Mouse (Mus musculus) B cell, adult 2 months (primary cell): ENCODE results near the gene Dzip1.

Source experiments
- DNase-seq, 2 experiments: peaks; one replicate each; pipeline ENCODE4 v3.0.0; 2022

Gene Dzip1

DNA sequence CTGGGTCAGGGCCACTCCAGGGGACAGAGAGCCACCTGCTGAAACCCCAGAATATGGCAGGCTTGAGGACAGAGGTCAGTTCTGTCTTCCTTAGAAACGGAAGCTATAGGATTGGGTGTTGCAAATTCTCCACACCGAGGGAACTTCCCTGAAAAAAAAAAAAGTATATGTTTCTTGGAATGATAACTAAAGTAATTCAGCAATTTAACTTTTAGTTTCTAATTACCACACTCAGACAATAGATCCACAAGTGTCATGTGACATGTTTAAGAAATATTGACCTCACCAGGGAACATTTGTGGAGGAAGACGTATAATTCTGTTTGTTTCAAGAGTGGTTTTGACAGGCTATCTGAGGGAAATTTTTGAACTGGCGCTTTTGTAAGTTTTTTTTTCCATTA lies 93.7 kb downstream of the Dzip1 start:
- no peak for DNase-seq

DNA sequence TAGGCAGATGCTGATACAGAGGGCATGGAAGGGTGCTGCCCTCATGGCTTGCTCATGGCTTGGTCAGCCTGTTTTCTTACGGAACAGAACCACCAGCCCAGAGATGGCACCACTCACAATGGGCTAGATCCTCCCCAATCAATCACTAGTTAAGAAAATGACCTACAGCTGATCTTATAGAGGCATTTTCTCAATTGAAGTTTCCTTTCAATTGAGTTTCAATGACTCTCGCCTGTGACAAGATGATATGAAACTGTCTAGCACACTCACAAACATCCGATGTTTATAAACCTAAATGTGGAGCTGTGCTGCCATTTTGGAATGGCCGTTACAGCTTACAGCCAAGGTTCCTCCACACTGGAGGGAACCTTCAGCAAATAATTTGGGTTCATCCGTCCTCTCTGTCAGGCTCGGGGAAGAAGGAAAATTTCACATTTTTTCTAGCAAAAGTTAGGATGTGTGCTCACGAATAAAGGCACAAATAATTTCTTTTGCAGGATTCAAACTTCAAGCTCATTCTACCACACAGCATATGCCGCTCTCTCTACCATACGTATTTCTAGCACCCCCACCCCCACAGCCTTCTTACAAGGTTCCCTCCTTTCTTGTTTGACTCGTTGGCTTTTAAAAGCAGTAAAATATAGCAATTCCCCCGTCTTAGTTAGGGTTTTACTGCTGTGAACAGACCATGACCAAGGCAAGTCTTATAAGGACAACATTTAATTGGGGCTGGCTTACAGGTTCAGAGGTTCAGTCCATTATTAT lies 95.7 kb downstream of the Dzip1 start:
- no peak for DNase-seq

DNA sequence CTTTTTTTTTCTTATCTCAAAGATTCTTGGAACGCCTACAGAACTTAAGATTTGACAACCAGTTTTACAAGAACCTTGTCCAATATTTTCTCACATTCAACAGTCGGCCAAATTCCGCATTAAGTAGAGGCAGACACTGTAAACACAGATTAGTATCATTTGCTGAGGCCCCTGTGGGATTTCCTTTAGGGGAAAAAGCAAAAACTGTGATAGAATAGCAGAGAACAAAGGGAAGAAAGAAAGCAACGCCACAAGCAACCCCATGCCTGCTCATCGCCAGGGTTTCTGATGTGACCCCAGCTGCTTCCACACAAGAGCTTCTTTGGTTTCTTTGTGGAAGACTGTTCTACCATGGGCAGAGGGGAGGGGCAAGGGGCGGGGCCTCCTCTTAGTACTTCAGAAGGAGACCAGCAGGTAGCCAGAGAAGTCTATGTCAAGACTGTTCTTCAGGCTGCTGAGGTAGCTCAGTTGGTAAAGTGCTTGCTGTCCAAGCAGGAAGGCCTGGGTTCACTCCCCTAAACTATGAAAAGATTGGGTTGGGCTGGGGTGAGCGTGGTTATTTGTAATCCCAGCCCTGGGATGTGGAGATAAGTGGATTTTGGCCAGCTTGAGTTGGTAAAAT lies 97.9 kb downstream of the Dzip1 start:
- DNase-seq: no peak

DNA sequence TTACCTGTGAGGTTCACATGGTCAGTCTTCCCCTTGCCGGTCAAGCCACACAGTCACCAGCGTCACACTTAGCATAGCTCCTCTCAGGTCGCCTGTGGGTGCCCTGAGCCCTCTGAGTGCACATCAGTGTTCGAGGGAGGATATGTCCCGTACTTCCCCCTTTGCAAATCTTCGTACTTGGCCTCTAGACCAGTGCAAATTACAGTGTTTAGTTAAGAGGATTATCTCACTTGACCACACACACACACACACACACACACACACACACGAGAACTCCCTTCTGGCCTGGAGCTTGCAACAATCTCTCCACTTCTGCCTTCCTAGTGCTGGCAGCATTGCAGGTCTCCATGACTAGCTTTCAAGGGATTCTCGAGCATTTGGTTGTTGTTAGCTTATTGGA lies 98.9 kb downstream of the Dzip1 start:
- DNase-seq: no peak
